Mouse (Mus musculus) adrenal gland, postnatal 10 days (tissue): ENCODE results near the gene Olfr1115. TPM values are rescaled to one million over a fixed set of nuclear protein-coding genes. Genes with fewer than 3 reads are reported as not detected.
"Not testable (repeated sequence)": the region's sequence is repeated elsewhere in the genome, so short reads cannot be mapped to it uniquely, and the experiment has no call there.

Source experiments
- DNase-seq: peaks from one replicate; pipeline ENCODE4 v3.0.0; 2021; ENCODE audit warnings: mixed read lengths
- long read RNA-seq, 2 experiments: library from polyadenylated mRNA; stranded (forward); transcript quantifications; one replicate each; pipeline ENCODE4 v2.0.0; 2021
- microRNA-seq: library from miRNA; unstranded; fragments of <30 nt; microRNA quantifications from one replicate; pipeline ENCODE4 v1.2.0, GENCODE M21; 2021
- total RNA-seq, 2 experiments: library from RNA; stranded (reverse); gene quantifications; 2 replicates each; pipeline ENCODE4 v1.2.3; 2021

Olfr1115 gene
- not detected for total RNA-seq
- long read RNA-seq, experiment 1 = 0 reads
- long read RNA-seq, experiment 2 = 0 reads

DNA sequence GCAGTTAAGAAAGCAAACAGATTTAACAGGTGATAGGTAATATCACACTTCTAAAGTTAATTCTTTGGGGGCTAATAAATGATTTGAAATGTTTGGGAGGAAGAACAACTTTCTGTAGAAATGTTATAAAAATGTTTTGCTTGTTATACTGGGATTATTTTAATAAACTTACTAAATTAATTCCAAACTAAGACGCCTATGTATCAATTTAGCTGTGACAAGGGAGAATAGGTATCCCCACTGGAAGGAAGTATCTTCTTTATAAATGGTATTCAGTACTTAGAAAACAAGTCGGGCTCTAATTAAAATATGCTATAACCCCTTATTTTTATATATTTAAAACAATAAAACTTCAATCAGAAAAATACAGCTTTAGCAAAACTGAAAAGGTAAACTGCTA lies at the start of gene Olfr1115:
Olfr1115 (plus strand) TSS at position 301 of the 400 bp plus-strand sequence.
- DNase-seq = no peak

DNA sequence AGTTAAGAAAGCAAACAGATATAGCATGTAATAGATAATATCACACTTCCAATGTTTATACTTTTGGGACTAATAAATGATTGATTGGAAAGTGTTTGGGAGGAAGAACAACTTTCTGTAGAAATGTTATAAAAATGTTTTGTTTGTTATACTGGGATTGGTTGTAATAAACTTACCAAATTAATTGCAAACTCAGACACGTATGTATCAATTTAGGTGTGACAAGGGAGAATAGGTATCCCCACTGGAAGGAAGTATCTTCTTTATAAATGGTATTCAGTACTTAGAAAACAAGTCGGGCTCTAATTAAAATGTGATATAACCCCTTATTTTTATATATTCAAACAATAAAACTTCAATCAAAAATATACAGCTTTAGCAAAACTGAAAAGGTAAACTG lies 39.1 kb upstream of the Olfr1115 start, which contains the start of gene Olfr1113:
Olfr1113 (plus strand) TSS at position 301 of the 400 bp plus-strand sequence.
- DNase-seq = no peak

GRCm38 (mm10) chr2:87267234-87267633 lies 19.4 kb downstream of the Olfr1115 start, which contains the start of gene Olfr1116:
Olfr1116 (plus strand) TSS chr2:87267534.
- DNase-seq = no peak

- not testable (repeated sequence) for DNase-seq
Observed at GRCm38 (mm10) chr2:87293977-87294376, 46.2 kb downstream of the Olfr1115 start.

Small RNA genes within 50 kb of the gene (microRNA-seq; reads per million reads assigned to microRNA genes)
- not detected for gene Gm27438

Other genes with a start within 250 kb of the Olfr1115 start
- gene Olfr1102, start 249.6 kb upstream of the Olfr1115 start, total RNA-seq = not detected
- not detected for gene Olfr1104, start 220.9 kb upstream of the Olfr1115 start, total RNA-seq
- gene Olfr1105, start 211.5 kb upstream of the Olfr1115 start, total RNA-seq = not detected
- not detected for gene Olfr1106, start 195.7 kb upstream of the Olfr1115 start, total RNA-seq
- not detected for gene Olfr1107, start 172.2 kb upstream of the Olfr1115 start, total RNA-seq
- not detected for gene Olfr1109, start 152.0 kb upstream of the Olfr1115 start, total RNA-seq
- not detected for gene Olfr259, start 133.4 kb upstream of the Olfr1115 start, total RNA-seq
- not detected for gene Olfr1110, start 107.7 kb upstream of the Olfr1115 start, total RNA-seq
- gene Olfr1111, start 95.4 kb upstream of the Olfr1115 start, total RNA-seq = not detected
- not detected for gene Olfr1112, start 60.2 kb upstream of the Olfr1115 start, total RNA-seq
- not detected for gene Olfr1113, start 39.0 kb upstream of the Olfr1115 start, total RNA-seq
- not detected for gene Olfr1116, start 19.5 kb downstream of the Olfr1115 start, total RNA-seq
- not detected for gene Olfr1118, start 59.6 kb downstream of the Olfr1115 start, total RNA-seq
- gene Olfr1120, start 106.8 kb downstream of the Olfr1115 start, total RNA-seq = not detected
- not detected for gene Olfr1121, start 121.9 kb downstream of the Olfr1115 start, total RNA-seq
- gene Olfr1122, start 137.8 kb downstream of the Olfr1115 start, total RNA-seq = not detected
- gene Olfr1123, start 168.6 kb downstream of the Olfr1115 start, total RNA-seq = not detected
- gene Olfr1124, start 182.3 kb downstream of the Olfr1115 start, total RNA-seq = not detected
- not detected for gene Olfr1126, start 205.9 kb downstream of the Olfr1115 start, total RNA-seq
- not detected for gene Pramel7, start 249.1 kb downstream of the Olfr1115 start, total RNA-seq